Mouse (Mus musculus) lung, embryonic 14.5 days (tissue): Measurements from ENCODE around the gene Prdm10. TPM values are rescaled to one million over a fixed set of nuclear protein-coding genes. Genes with fewer than 3 reads are reported as not detected.
A peak's percentile ranks its signal among the peaks of the same experiment; 100 is the strongest.

Experiments
- ATAC-seq: fragments of 200-750 bp; cut with Nextera tagmentation; 2 replicates; pipeline ENCODE4 v1.8.0; 2017; ENCODE audit warnings: mild to moderate bottlenecking, moderate TSS enrichment, moderate library complexity; ENCODE audit not compliant: insufficient read depth
- DNase-seq: peaks from one replicate; pipeline ENCODE4 v3.0.0-alpha.2; 2015
- H3K27ac ChIP-seq: fragments of 300-500 bp; sonication (generic); 2 replicates; pipeline ENCODE4 v1.5.1; 2014; ENCODE audit warnings: low read depth, mild to moderate bottlenecking, moderate library complexity
- H3K27me3 ChIP-seq: fragments of 300-500 bp; sonication (generic); 2 replicates; pipeline ENCODE4 v1.6.1; 2014; ENCODE audit warnings: low read length, control low read depth; ENCODE audit not compliant: insufficient read depth
- H3K36me3 ChIP-seq: fragments of 300-500 bp; sonication (generic); 2 replicates; pipeline ENCODE4 v1.6.1; 2014; ENCODE audit warnings: control low read depth; ENCODE audit not compliant: insufficient read depth
- H3K4me1 ChIP-seq: fragments of 300-500 bp; sonication (generic); 2 replicates; pipeline ENCODE4 v1.6.1; 2014; ENCODE audit warnings: antibody characterized with exemption, control low read depth; ENCODE audit not compliant: insufficient read depth
- H3K4me2 ChIP-seq: fragments of 300-500 bp; sonication (generic); 2 replicates; pipeline ENCODE4 v1.6.1; 2014; ENCODE audit warnings: mild to moderate bottlenecking
- H3K4me3 ChIP-seq: fragments of 300-500 bp; sonication (generic); 2 replicates; pipeline ENCODE4 v1.5.1; 2014; ENCODE audit warnings: low read depth, low read length
- H3K9ac ChIP-seq: fragments of 300-500 bp; sonication (generic); 2 replicates; pipeline ENCODE4 v1.6.1; 2014
- H3K9me3 ChIP-seq: fragments of 300-500 bp; sonication (generic); 2 replicates; pipeline ENCODE4 v1.6.1; 2016; ENCODE audit warnings: low read depth, low read length, control low read depth
- CTCF ChIP-seq: IDR thresholded peaks from 2 replicates; pipeline ENCODE4 v1.5.1; 2016; ENCODE audit warnings: antibody characterized with exemption, low read depth
- WGBS: fragments of 180-500 bp; shearing (Covaris S2); extraction: QIAGEN DNeasy Blood & Tissue Kit; methylation state at CpG from one replicate; pipeline ENCODE4 v1.1.7; 2014; 5-methylcytosine and 5-hydroxymethylcytosine counted together
- polyA plus RNA-seq: library from polyadenylated mRNA; unstranded; fragments of >200 nt; fragmentation: Nextera tagmentation; extraction: Ambion mirVana; gene quantifications from 2 replicates; pipeline ENCODE4 v1.2.1, GENCODE M21; 2014

Prdm10 gene
- polyA plus RNA-seq, 1 experiment from 2014 or later, result 6.7 TPM

- TF ChIP-seq CTCF, result no peak
- WGBS, result 66% methylated on average over 7 of the region's 7 CpGs
- H3K27ac ChIP-seq, result peak overlapping the region; percentile 5
Observed at GRCm38 (mm10) chr9:31241208-31241699, 39.1 kb upstream of the Prdm10 start.

GRCm38 (mm10) chr9:31243306-31243938 lies 36.9 kb upstream of the Prdm10 start:
- WGBS, result 59% methylated on average over 18 of the region's 18 CpGs
- TF ChIP-seq CTCF, result no peak
- H3K9me3 ChIP-seq, result no peaks in the 10 kb centered on the region

More at GRCm38 (mm10) chr9:31241208-31241699, 39.1 kb upstream of the Prdm10 start:
- DNase-seq (no peak), ATAC-seq (no peak)
- Histone ChIP-seq H3K4me3 (no peak overlapping the region), H3K36me3 (no peaks in the 10 kb centered on the region), H3K4me2 (no peak overlapping the region), H3K27me3 (no peaks in the 10 kb centered on the region), H3K4me1 (no peaks in the 10 kb centered on the region), H3K9ac (no peak overlapping the region), H3K9me3 (no peaks in the 10 kb centered on the region)

GRCm38 (mm10) chr9:31243939-31244333 lies 36.4 kb upstream of the Prdm10 start:
- 75% methylated on average over 5 of the region's 5 CpGs for WGBS

More at GRCm38 (mm10) chr9:31243306-31243938, 36.9 kb upstream of the Prdm10 start:
- Histone ChIP-seq H3K9ac (no peak overlapping the region), H3K36me3 (no peaks in the 10 kb centered on the region), H3K4me3 (no peak overlapping the region), H3K4me2 (no peak overlapping the region), H3K27me3 (no peaks in the 10 kb centered on the region), H3K4me1 (no peaks in the 10 kb centered on the region), H3K27ac (no peak overlapping the region)
- ATAC-seq (no peak), DNase-seq (no peak)

GRCm38 (mm10) chr9:31245006-31245405 lies 35.3 kb upstream of the Prdm10 start:
- Histone ChIP-seq H3K9me3 (no peaks in the 10 kb centered on the region), H3K27ac (no peak overlapping the region), H3K4me3 (no peak overlapping the region), H3K4me2 (no peak overlapping the region), H3K4me1 (no peaks in the 10 kb centered on the region), H3K27me3 (no peaks in the 10 kb centered on the region), H3K36me3 (no peaks in the 10 kb centered on the region), H3K9ac (no peak overlapping the region)
- TF ChIP-seq CTCF, result no peak
- ATAC-seq, result no peak
- 87% methylated on average over 6 of the region's 6 CpGs for WGBS
- DNase-seq, result no peak

More at GRCm38 (mm10) chr9:31243939-31244333, 36.4 kb upstream of the Prdm10 start:
- Histone ChIP-seq H3K36me3 (no peaks in the 10 kb centered on the region), H3K27ac (no peak overlapping the region), H3K4me1 (no peaks in the 10 kb centered on the region), H3K4me2 (no peak overlapping the region), H3K9me3 (no peaks in the 10 kb centered on the region), H3K4me3 (no peak overlapping the region), H3K9ac (no peak overlapping the region), H3K27me3 (no peaks in the 10 kb centered on the region)
- no peak for ATAC-seq
- DNase-seq, result no peak
- no peak for TF ChIP-seq CTCF

GRCm38 (mm10) chr9:31246421-31246820 lies 33.9 kb upstream of the Prdm10 start:
- Histone ChIP-seq H3K27ac (no peak overlapping the region), H3K27me3 (no peaks in the 10 kb centered on the region), H3K4me3 (no peak overlapping the region), H3K36me3 (no peaks in the 10 kb centered on the region), H3K9me3 (no peaks in the 10 kb centered on the region), H3K4me1 (no peaks in the 10 kb centered on the region), H3K4me2 (no peak overlapping the region), H3K9ac (no peak overlapping the region)
- ATAC-seq, result peak; percentile 74; the same call in 1 of the 2 replicates
- 26% methylated on average over 6 of the region's 6 CpGs for WGBS
- TF ChIP-seq CTCF, result no peak
- peak; percentile 37 for DNase-seq

- Histone ChIP-seq H3K9ac (no peak overlapping the region), H3K4me2 (no peak overlapping the region), H3K27ac (no peak overlapping the region), H3K36me3 (no peaks in the 10 kb centered on the region), H3K4me3 (no peak overlapping the region), H3K4me1 (no peaks in the 10 kb centered on the region), H3K27me3 (no peaks in the 10 kb centered on the region), H3K9me3 (no peaks in the 10 kb centered on the region)
- no peak for ATAC-seq
- WGBS, result 56% methylated on average over 8 of the region's 8 CpGs
- no peak for TF ChIP-seq CTCF
- DNase-seq, result no peak
Observed at GRCm38 (mm10) chr9:31247447-31248220, 32.7 kb upstream of the Prdm10 start.

GRCm38 (mm10) chr9:31252182-31252799 lies 28.0 kb upstream of the Prdm10 start:
- Histone ChIP-seq H3K27ac (peak overlapping the region; percentile 34; the same call in 1 of the 2 replicates), H3K4me3 (no peak overlapping the region), H3K9ac (no peak overlapping the region), H3K4me2 (no peak overlapping the region), H3K9me3 (no peaks in the 10 kb centered on the region), H3K27me3 (no peaks in the 10 kb centered on the region), H3K4me1 (0 out of 2 replicates have a peak, but pooled peaks cover 4% of the 10 kb centered on the region), H3K36me3 (no peaks in the 10 kb centered on the region)
- ATAC-seq (no peak), DNase-seq (no peak)
- WGBS, result 64% methylated on average over 10 of the region's 10 CpGs
- TF ChIP-seq CTCF, result no peak
